Mouse (Mus musculus) forebrain, embryonic 16.5 days (tissue): ENCODE results near the gene Mark2. TPM values are rescaled to one million over a fixed set of nuclear protein-coding genes. Genes with fewer than 3 reads are reported as not detected.
A peak's percentile ranks its signal among the peaks of the same experiment; 100 is the strongest.

Experiments used
- ATAC-seq: fragments of 200-750 bp; cut with Nextera tagmentation; 2 replicates; pipeline ENCODE4 v1.8.0; 2017; ENCODE audit warnings: mild to moderate bottlenecking, moderate library complexity
- H3K27ac ChIP-seq: fragments of 300-500 bp; sonication (generic); 2 replicates; pipeline ENCODE4 v1.5.1; 2014; ENCODE audit warnings: low read length, control low read depth
- H3K27me3 ChIP-seq: fragments of 300-500 bp; sonication (generic); replicated peaks from 2 replicates; pipeline ENCODE4 v1.6.1; 2014; ENCODE audit warnings: low read length; ENCODE audit not compliant: control insufficient read depth, insufficient read depth
- H3K36me3 ChIP-seq: fragments of 300-500 bp; sonication (generic); 2 replicates; pipeline ENCODE4 v1.6.1; 2014; ENCODE audit not compliant: control insufficient read depth, insufficient read depth
- H3K4me1 ChIP-seq: fragments of 300-500 bp; sonication (generic); replicated peaks from 2 replicates; pipeline ENCODE4 v1.6.1; 2014; ENCODE audit warnings: low read length; ENCODE audit not compliant: control insufficient read depth, insufficient read depth
- H3K4me2 ChIP-seq: fragments of 300-500 bp; sonication (generic); 2 replicates; pipeline ENCODE4 v1.6.1; 2014; ENCODE audit warnings: mild to moderate bottlenecking, low read length, control low read depth
- H3K4me3 ChIP-seq: fragments of 300-500 bp; sonication (generic); replicated peaks from 2 replicates; pipeline ENCODE4 v1.5.1; 2014; ENCODE audit warnings: mild to moderate bottlenecking, low read length, control low read depth
- H3K9ac ChIP-seq: fragments of 300-500 bp; sonication (generic); replicated peaks from 2 replicates; pipeline ENCODE4 v1.6.1; 2014; ENCODE audit warnings: low read depth, low read length, control low read depth
- H3K9me3 ChIP-seq: fragments of 300-500 bp; sonication (generic); 2 replicates; pipeline ENCODE4 v1.6.1; 2016; ENCODE audit warnings: low read length; ENCODE audit not compliant: control insufficient read depth
- WGBS: fragments of 180-500 bp; shearing (Covaris S2); extraction: QIAGEN DNeasy Blood & Tissue Kit; methylation state at CpG from one replicate; pipeline ENCODE4 v1.1.7; 2014; 5-methylcytosine and 5-hydroxymethylcytosine counted together
- polyA plus RNA-seq: library from polyadenylated mRNA; unstranded; fragments of >200 nt; fragmentation: Nextera tagmentation; extraction: Ambion mirVana; gene quantifications from 2 replicates; pipeline ENCODE4 v1.2.1, GENCODE M21; 2015

Gene Mark2
- polyA plus RNA-seq, 1 experiment from 2014 or later = 43.8 TPM

DNA sequence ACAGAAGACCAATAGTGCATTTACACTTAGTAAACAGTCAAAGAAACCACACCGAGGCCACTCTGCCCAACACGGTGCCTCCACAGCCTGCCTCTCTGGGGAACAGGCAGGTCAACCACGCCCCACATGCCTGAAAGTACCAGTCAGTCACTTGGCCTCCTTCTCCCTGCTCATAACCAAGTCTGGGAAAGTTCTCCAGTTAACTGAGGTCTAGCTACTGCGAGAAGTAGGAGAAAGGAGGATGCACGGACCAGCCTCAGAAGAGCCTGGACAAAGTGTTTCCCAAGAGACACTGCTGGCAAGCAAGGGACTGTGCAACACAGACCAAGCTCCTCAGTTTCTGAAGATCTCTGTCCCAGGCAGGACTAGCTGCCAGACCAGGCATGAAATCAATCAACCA lies 2.6 kb downstream of the Mark2 start:
- Histone ChIP-seq H3K4me1 (peaks cover 38% of the 10 kb centered on the region), H3K27me3 (no peaks in the 10 kb centered on the region), H3K36me3 (no peaks in the 10 kb centered on the region), H3K4me3 (no peak overlapping the region), H3K4me2 (peak overlapping the region; percentile 98), H3K9ac (0 out of 2 replicates have a peak overlapping the region, but pooled peaks have one; percentile 7), H3K9me3 (no peaks in the 10 kb centered on the region), H3K27ac (no peak overlapping the region)
- ATAC-seq = no peak
- WGBS = 69% methylated on average over 5 of the region's 5 CpGs

DNA sequence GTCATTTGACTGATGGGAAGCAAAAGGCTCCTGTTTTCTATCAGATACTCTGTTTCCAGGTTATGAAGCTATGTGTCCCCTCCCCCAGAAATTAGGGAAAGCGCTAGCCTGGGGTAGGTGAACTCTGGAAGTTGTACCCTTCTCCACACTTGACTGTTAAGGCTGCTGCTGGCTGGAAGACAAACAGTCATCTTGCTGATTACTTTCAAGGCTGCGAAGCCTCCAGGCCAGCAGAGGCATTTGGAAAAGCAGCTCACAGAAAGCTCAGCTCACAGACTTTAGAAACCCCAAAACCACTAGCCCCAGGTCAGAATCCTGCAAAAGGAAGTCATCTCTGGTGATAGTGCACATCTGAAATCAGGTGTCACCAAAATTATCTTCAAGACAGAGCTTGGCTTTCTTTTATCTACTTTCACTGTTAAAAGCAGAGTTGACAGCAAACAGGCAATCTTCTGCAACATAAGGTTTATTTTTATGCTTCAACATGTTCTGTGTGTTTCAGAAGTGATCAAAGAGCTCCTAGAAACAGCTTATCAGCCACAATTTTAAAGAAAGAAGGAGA lies 3.8 kb downstream of the Mark2 start:
- Histone ChIP-seq H3K4me3 (no peak overlapping the region), H3K36me3 (peaks cover 2% of the 10 kb centered on the region; the same call in 1 of the 2 replicates), H3K9me3 (no peaks in the 10 kb centered on the region), H3K27ac (no peak overlapping the region), H3K27me3 (no peaks in the 10 kb centered on the region), H3K9ac (no peak overlapping the region), H3K4me1 (peaks cover 38% of the 10 kb centered on the region), H3K4me2 (no peak overlapping the region)
- WGBS = 91% methylated on average over 2 of the region's 2 CpGs
- ATAC-seq = no peak

DNA sequence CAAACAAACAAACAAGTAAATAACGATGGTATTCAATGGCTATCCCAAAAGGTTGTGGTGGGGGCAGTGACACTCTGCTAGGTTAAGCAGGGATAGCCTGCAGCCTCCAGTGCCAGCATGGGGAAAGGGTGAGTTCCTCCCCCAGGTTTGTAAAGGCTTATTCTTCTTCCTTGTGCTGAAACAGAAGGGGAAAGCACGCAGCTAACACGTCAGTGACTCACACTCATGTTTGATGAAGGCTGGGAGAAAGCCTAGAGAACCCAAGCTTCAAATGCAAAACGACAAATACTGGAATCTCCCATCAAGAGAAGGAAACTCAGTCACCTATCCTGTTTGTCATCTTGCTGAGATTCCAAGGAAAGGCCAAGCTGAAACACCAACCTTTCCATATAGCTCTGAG lies 6.0 kb downstream of the Mark2 start:
- Histone ChIP-seq H3K36me3 (peaks cover 2% of the 10 kb centered on the region; the same call in 1 of the 2 replicates), H3K9ac (no peak overlapping the region), H3K27ac (no peak overlapping the region), H3K27me3 (no peaks in the 10 kb centered on the region), H3K4me3 (no peak overlapping the region), H3K4me1 (peaks cover 36% of the 10 kb centered on the region), H3K4me2 (no peak overlapping the region), H3K9me3 (no peaks in the 10 kb centered on the region)
- WGBS = 89% methylated on average over 4 of the region's 4 CpGs
- ATAC-seq = no peak

DNA sequence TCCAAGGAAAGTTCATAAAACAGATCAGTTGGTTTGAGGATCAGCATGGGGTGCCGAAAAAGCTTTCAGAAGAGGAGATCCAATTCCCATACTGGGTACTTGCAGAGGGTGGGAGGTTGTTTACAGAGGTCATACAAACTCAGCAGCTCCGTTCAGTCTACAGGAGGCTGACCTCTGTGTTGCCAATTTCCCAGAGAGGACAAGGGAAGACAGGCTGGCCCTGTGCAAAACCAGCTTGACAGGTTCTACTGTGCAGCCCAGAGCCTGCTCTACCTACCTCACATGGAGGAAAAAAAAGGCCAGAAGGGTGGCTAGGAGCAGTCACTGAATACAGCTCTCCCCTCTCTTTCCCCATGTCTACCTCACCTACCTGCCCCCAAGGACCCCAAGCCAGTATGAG lies 7.6 kb downstream of the Mark2 start:
- Histone ChIP-seq H3K9ac (no peak overlapping the region), H3K27me3 (no peaks in the 10 kb centered on the region), H3K4me2 (no peak overlapping the region), H3K4me1 (peaks cover 22% of the 10 kb centered on the region), H3K9me3 (no peaks in the 10 kb centered on the region), H3K4me3 (no peak overlapping the region), H3K27ac (no peak overlapping the region), H3K36me3 (peaks cover 2% of the 10 kb centered on the region; the same call in 1 of the 2 replicates)
- WGBS = 83% methylated on average over 2 of the region's 2 CpGs
- no peak for ATAC-seq

DNA sequence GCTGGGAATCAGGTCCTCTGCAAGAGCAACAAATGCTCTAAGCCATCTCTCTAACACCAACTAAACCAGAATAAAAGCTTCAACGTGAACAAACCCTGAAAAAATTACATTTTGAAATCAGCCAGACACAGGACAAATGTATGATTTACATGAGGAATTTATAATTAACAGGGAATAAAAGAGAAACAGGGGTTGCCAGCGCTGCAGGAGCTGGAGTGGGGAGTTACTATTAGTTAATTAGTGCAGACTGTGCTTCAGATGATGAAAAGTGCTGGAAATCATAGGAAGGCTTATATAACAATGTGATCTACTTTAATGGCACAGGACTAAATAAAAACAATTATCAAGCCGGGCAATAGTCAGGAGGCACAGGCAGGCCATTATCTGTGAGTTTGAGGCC lies 20.3 kb downstream of the Mark2 start:
- Histone ChIP-seq H3K4me2 (no peak overlapping the region), H3K4me3 (no peak overlapping the region), H3K9ac (no peak overlapping the region), H3K27ac (no peak overlapping the region), H3K9me3 (no peaks in the 10 kb centered on the region), H3K27me3 (no peaks in the 10 kb centered on the region), H3K36me3 (no peaks in the 10 kb centered on the region), H3K4me1 (peaks cover 4% of the 10 kb centered on the region)
- 39% methylated on average over 3 of the region's 3 CpGs for WGBS
- no peak for ATAC-seq

DNA sequence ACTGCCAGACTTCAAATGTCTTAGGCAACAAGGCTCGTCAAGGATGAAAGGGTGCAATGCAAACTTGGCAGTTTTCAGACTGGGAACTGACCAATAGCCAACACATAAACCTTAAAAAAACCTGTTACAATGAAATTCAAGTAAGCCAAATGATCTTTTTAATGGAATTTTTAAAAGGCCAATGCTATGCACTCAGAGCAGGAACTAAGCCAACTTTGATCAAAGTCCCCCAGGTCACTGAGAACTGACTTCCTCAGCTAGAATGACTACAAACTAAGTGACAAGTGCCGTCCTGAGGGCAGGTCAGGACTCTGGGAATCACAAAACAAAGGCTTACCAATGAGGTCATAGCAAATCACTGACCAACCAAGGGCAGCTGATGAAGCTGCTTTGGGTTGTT lies 21.5 kb downstream of the Mark2 start:
- no peaks in the 10 kb centered on the region for H3K27me3 ChIP-seq
- H3K9me3 ChIP-seq = no peaks in the 10 kb centered on the region
- ATAC-seq = no peak
- H3K4me3 ChIP-seq = no peak overlapping the region
- H3K36me3 ChIP-seq = no peaks in the 10 kb centered on the region
- no peak overlapping the region for H3K4me2 ChIP-seq
- no peak overlapping the region for H3K9ac ChIP-seq
- H3K27ac ChIP-seq = no peak overlapping the region
- 60% methylated on average over 2 of the region's 2 CpGs for WGBS
- H3K4me1 ChIP-seq = peaks cover 9% of the 10 kb centered on the region

DNA sequence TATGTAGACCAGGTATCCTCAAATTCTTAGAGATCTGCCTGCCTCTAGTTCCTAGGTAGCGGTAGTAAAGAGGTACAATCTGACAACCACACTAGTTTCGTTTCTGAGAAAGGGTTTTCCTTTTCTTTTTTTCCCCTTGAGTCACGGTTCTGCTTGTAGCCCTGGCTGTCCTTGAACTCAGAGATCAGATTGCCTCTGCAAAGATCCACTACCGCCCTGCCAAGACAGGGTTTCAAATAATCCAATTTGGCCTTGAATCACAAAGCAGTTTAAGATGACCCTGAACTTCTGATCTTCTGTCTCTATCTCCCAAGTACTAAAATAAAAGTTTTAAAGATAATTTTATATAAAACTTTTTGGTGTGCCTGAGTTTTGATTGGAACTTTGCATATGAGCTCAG lies 23.9 kb downstream of the Mark2 start:
- 93% methylated on average over 4 of the region's 4 CpGs for WGBS
- no peak overlapping the region for H3K27ac ChIP-seq
- H3K4me1 ChIP-seq = peaks cover 13% of the 10 kb centered on the region
- H3K4me2 ChIP-seq = no peak overlapping the region
- no peak overlapping the region for H3K9ac ChIP-seq
- no peak for ATAC-seq
- H3K4me3 ChIP-seq = no peak overlapping the region
- no peaks in the 10 kb centered on the region for H3K9me3 ChIP-seq
- H3K27me3 ChIP-seq = no peaks in the 10 kb centered on the region
- no peaks in the 10 kb centered on the region for H3K36me3 ChIP-seq

DNA sequence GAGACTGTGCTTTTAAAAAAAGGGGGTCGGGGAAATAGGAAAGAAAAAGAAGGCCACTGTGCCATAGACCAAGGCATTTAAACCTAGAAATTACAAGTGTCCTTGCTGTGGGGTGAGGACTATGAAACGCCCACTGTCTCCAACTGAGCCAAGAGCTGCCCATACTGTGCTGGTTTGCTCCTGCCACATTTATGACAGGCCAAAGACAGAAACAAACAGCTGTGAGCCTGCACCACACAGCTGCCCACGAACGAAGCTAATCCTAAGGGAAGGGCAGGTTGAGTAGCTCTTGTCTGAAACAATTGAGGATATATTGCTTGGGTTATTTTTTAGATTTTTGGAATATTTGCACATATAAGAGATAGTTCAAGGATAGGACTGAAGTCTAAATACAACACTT lies 24.8 kb downstream of the Mark2 start:
- H3K36me3 ChIP-seq = no peaks in the 10 kb centered on the region
- H3K4me1 ChIP-seq = peaks cover 13% of the 10 kb centered on the region
- H3K4me3 ChIP-seq = no peak overlapping the region
- H3K27ac ChIP-seq = no peak overlapping the region
- H3K9me3 ChIP-seq = no peaks in the 10 kb centered on the region
- 83% methylated on average over 4 of the region's 4 CpGs for WGBS
- H3K9ac ChIP-seq = no peak overlapping the region
- H3K27me3 ChIP-seq = no peaks in the 10 kb centered on the region
- no peak overlapping the region for H3K4me2 ChIP-seq
- ATAC-seq = no peak

DNA sequence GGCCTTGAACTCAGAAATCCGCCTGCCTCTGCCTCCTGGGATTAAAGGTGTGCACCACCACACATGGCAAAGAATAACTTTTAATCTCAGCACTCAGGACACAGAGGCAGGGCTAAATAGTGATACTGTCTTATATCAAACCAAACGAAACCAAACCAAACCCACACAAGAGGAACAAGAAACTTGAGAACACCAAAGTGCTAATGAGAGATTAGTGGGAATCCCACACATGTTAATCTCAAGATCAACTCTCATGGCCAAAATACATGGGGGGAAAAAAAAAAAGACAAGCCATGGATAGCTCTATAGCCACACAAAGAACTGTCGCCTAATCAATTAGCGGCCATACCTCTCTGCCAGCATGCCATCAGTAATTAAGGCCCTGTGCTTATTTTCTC lies 26.1 kb downstream of the Mark2 start:
- Histone ChIP-seq H3K36me3 (no peaks in the 10 kb centered on the region), H3K27me3 (no peaks in the 10 kb centered on the region)
- 48% methylated on average over 4 of the region's 4 CpGs for WGBS

More for the DNA sequence above, 26.1 kb downstream of the Mark2 start:
- Histone ChIP-seq H3K9me3 (no peaks in the 10 kb centered on the region), H3K9ac (no peak overlapping the region), H3K27ac (peak overlapping the region; percentile 58; the same call in 1 of the 2 replicates), H3K4me3 (no peak overlapping the region), H3K4me1 (peaks cover 20% of the 10 kb centered on the region), H3K4me2 (no peak overlapping the region)
- no peak for ATAC-seq
